Comparison of ENCODE assay signal across 8 mouse cellular contexts in the genomic region with DNA sequence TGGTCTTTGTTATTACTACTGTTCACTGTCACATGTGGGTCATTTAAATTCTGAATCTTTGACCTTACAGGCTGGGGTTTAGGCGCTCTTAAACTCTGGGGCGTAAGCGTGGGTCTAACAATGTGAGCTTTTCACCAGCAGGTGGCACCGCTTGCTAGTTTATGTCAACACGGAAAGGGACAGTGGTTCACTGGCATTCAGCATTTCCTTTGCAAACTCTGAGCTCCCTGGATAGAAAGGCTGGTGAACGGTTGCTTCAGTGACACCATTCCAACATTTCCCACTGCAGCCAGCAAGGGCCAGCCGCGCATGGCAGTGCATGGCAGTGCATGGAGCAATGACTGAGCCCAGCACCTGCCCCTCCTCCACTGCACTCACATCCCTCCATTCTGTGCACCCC. TPM values are rescaled to one million over a fixed set of nuclear protein-coding genes. Genes with fewer than 3 reads are reported as not detected.
A peak's percentile ranks its signal among the peaks of the same experiment; 100 is the strongest.
DNase-seq lines count a peak whose midpoint lies in the region; ATAC-seq lines count a peak whose summit lies in the region.

No protein-coding gene starts in this region.

- H3K27me3 ChIP-seq in forebrain, embryonic 12.5 days, result peaks cover 20% of the 10 kb centered on the region
- no peaks in the 10 kb centered on the region for H3K27me3 ChIP-seq in hindbrain, embryonic 11.5 days (ENCODE audit: control insufficient read depth, insufficient read depth, low read length)

- no peak overlapping the region for H3K4me3 ChIP-seq in forebrain, embryonic 12.5 days (replicated peaks)
- no peak overlapping the region for H3K4me3 ChIP-seq in hindbrain, embryonic 11.5 days (ENCODE audit: low read depth, low read length)

- peak; percentile 63 for ATAC-seq in forebrain, embryonic 12.5 days (ENCODE audit: low FRiP score)
- ATAC-seq in hindbrain, embryonic 11.5 days (ENCODE audit: low FRiP score), result peak; percentile 41; the same call in 1 of the 2 replicates

- intact Hi-C loops in heart, postnatal 25 days (cut with DNase I), result loop anchor here (2.0 kb wide), 2 partner anchors 206 to 426 kb away; no protein-coding TSS in a partner anchor

- peak; percentile 94 for DNase-seq in heart, adult 11 months
- DNase-seq in heart, postnatal 25 days (ENCODE audit: low spot score), result no peak
- peak; percentile 77 for DNase-seq in c-Kit-positive CD71-positive TER-119-negative erythroid progenitor cells, embryonic 14.5 days (ENCODE audit: low read depth)
- peak; percentile 83 for DNase-seq in hindbrain, embryonic 11.5 days (ENCODE audit: low spot score)
- peak; percentile 67 for DNase-seq in layer of hippocampus, adult 9-10 months (ENCODE audit: low spot score)
- peak; percentile 73 for DNase-seq in lung, postnatal 25 days (ENCODE audit: low spot score)
- DNase-seq in right cerebral cortex, adult 18-20 months, result peak; percentile 79

- H3K4me1 ChIP-seq in forebrain, embryonic 12.5 days, result peaks cover 23% of the 10 kb centered on the region
- H3K4me1 ChIP-seq in hindbrain, embryonic 11.5 days (replicated peaks; ENCODE audit: control insufficient read depth, insufficient read depth, low read length), result peaks cover 8% of the 10 kb centered on the region

- no peak overlapping the region for H3K4me2 ChIP-seq in forebrain, embryonic 12.5 days
- H3K4me2 ChIP-seq in hindbrain, embryonic 11.5 days (replicated peaks; ENCODE audit: low read depth, low read length), result no peak overlapping the region

- no peaks in the 10 kb centered on the region for H3K9me3 ChIP-seq in forebrain, embryonic 12.5 days
- no peaks in the 10 kb centered on the region for H3K9me3 ChIP-seq in hindbrain, embryonic 11.5 days (ENCODE audit: control insufficient read depth, low read length)

- 3% methylated on average over 8 of the region's 8 CpGs for WGBS in forebrain, embryonic 12.5 days
- WGBS in hindbrain, embryonic 11.5 days, result 4% methylated on average over 8 of the region's 8 CpGs

- H3K36me3 ChIP-seq in forebrain, embryonic 12.5 days (replicated peaks), result no peaks in the 10 kb centered on the region
- no peaks in the 10 kb centered on the region for H3K36me3 ChIP-seq in hindbrain, embryonic 11.5 days (ENCODE audit: control insufficient read depth, insufficient read depth, low read length)

- H3K9ac ChIP-seq in forebrain, embryonic 12.5 days, result no peak overlapping the region
- no peak overlapping the region for H3K9ac ChIP-seq in hindbrain, embryonic 11.5 days (ENCODE audit: low read depth, low read length)

- H3K27ac ChIP-seq in forebrain, embryonic 12.5 days, result no peak overlapping the region
- no peak overlapping the region for H3K27ac ChIP-seq in hindbrain, embryonic 11.5 days (ENCODE audit: low read depth, low read length)

RNA-seq across cellular contexts. Expression of a gene that starts 49.5 kb away (rescaled TPM):
- total RNA-seq in heart, postnatal 25 days (2021), result 1 to 10 TPM in 1 of 2 experiments, not detected in 1; 1.1 TPM
- 1.1 TPM in 1 of 2 replicates, not detected in the other for polyA plus RNA-seq in forebrain, embryonic 12.5 days (2016; fragmentation: Nextera tagmentation; extraction: Ambion mirVana)
- 1.0 TPM in 1 of 2 replicates, not detected in the other for polyA plus RNA-seq in hindbrain, embryonic 11.5 days (2014; fragmentation: Nextera tagmentation; extraction: Ambion mirVana)

RNA-seq across cellular contexts. Expression of a gene that starts 49.9 kb away (rescaled TPM):
- 10 to 100 TPM; 81.6 to 89.8 TPM for total RNA-seq in heart, postnatal 25 days (2021)
- polyA plus RNA-seq in forebrain, embryonic 12.5 days (2016; fragmentation: Nextera tagmentation; extraction: Ambion mirVana), result 85.3 and 88.5 TPM in 2 replicates
- 110 TPM in 2 replicates for polyA plus RNA-seq in hindbrain, embryonic 11.5 days (2014; fragmentation: Nextera tagmentation; extraction: Ambion mirVana)
